Comparison of ENCODE assay signal across 8 mouse cellular contexts in genomic region chr7:73595860-73596259, GRCm38 (mm10). TPM values are rescaled to one million over a fixed set of nuclear protein-coding genes. Genes with fewer than 3 reads are reported as not detected.
DNase-seq lines count a peak whose midpoint lies in the region; ATAC-seq lines count a peak whose summit lies in the region.

No protein-coding gene starts in this region.

- peaks cover 10% of the 10 kb centered on the region; the same call in 1 of the 2 replicates for H3K4me1 ChIP-seq in forebrain, embryonic 11.5 days (replicated peaks; ENCODE audit: control insufficient read depth, insufficient read depth, low read length)
- peaks cover 41% of the 10 kb centered on the region for H3K4me1 ChIP-seq in hindbrain, embryonic 15.5 days (replicated peaks)
- H3K4me1 ChIP-seq in midbrain, embryonic 16.5 days (ENCODE audit: control insufficient read depth, insufficient read depth, low read length): peaks cover 36% of the 10 kb centered on the region

- peak overlapping the region; percentile 87 for H3K27ac ChIP-seq in forebrain, embryonic 11.5 days (ENCODE audit: low read depth, low read length)
- H3K27ac ChIP-seq in hindbrain, embryonic 15.5 days (replicated peaks): peak overlapping the region; percentile 91
- peak overlapping the region; percentile 91 for H3K27ac ChIP-seq in midbrain, embryonic 16.5 days (ENCODE audit: low read length)

- ATAC-seq in forebrain, embryonic 11.5 days (replicated peaks; ENCODE audit: low FRiP score): no peak
- no peak for ATAC-seq in hindbrain, embryonic 15.5 days (ENCODE audit: low FRiP score, low read depth)
- peak; percentile 40; the same call in 1 of the 2 replicates for ATAC-seq in midbrain, embryonic 16.5 days

- H3K36me3 ChIP-seq in forebrain, embryonic 11.5 days (ENCODE audit: control insufficient read depth, insufficient read depth, low read length): no peaks in the 10 kb centered on the region
- no peaks in the 10 kb centered on the region for H3K36me3 ChIP-seq in hindbrain, embryonic 15.5 days
- H3K36me3 ChIP-seq in midbrain, embryonic 16.5 days (ENCODE audit: control insufficient read depth, insufficient read depth, low read length): no peaks in the 10 kb centered on the region

- WGBS in forebrain, embryonic 11.5 days: 42% methylated on average over 9 of the region's 9 CpGs
- WGBS in hindbrain, embryonic 15.5 days: 27% methylated on average over 9 of the region's 9 CpGs
- WGBS in midbrain, embryonic 16.5 days: 30% methylated on average over 9 of the region's 9 CpGs

- H3K27me3 ChIP-seq in forebrain, embryonic 11.5 days (ENCODE audit: control insufficient read depth, insufficient read depth, low read length): no peaks in the 10 kb centered on the region
- H3K27me3 ChIP-seq in hindbrain, embryonic 15.5 days: no peaks in the 10 kb centered on the region
- no peaks in the 10 kb centered on the region for H3K27me3 ChIP-seq in midbrain, embryonic 16.5 days (ENCODE audit: control insufficient read depth, insufficient read depth, low read depth, low read length)

- H3K9me3 ChIP-seq in forebrain, embryonic 11.5 days (ENCODE audit: control insufficient read depth, low read length): no peaks in the 10 kb centered on the region
- no peaks in the 10 kb centered on the region for H3K9me3 ChIP-seq in hindbrain, embryonic 15.5 days
- no peaks in the 10 kb centered on the region for H3K9me3 ChIP-seq in midbrain, embryonic 16.5 days (replicated peaks; ENCODE audit: control insufficient read depth, low read length, poor library complexity, severe bottlenecking)

- no peak overlapping the region for H3K4me2 ChIP-seq in forebrain, embryonic 11.5 days (ENCODE audit: low read depth, low read length, severe bottlenecking)
- H3K4me2 ChIP-seq in hindbrain, embryonic 15.5 days: peak overlapping the region; percentile 74
- peak overlapping the region; percentile 78 for H3K4me2 ChIP-seq in midbrain, embryonic 16.5 days (ENCODE audit: low read length)

- H3K4me3 ChIP-seq in forebrain, embryonic 11.5 days (ENCODE audit: low read depth, low read length): no peak overlapping the region
- H3K4me3 ChIP-seq in hindbrain, embryonic 15.5 days: 0 out of 2 replicates have a peak overlapping the region, but pooled peaks have one; percentile 34
- no peak overlapping the region for H3K4me3 ChIP-seq in midbrain, embryonic 16.5 days (ENCODE audit: low read depth, low read length)

- DNase-seq in gastrocnemius, adult 18-20 months (ENCODE audit: low spot score): peak; percentile 63
- DNase-seq in gastrocnemius, postnatal 4 days (ENCODE audit: low spot score in 2 of 2): no peak
- DNase-seq in NIH3T3 (ENCODE audit: low read depth): peak; percentile 63
- no peak for DNase-seq in forebrain, embryonic 11.5 days (ENCODE audit: low spot score)
- no peak for DNase-seq in layer of hippocampus, postnatal 25 days (ENCODE audit: extremely low spot score in 1 of 2, low spot score in 1 of 2)
- no peak for DNase-seq in right cerebral cortex, postnatal 25 days

- no peak overlapping the region for H3K9ac ChIP-seq in forebrain, embryonic 11.5 days (ENCODE audit: low read length)
- 0 out of 2 replicates have a peak overlapping the region, but pooled peaks have one; percentile 14 for H3K9ac ChIP-seq in hindbrain, embryonic 15.5 days
- peak overlapping the region; percentile 39; the same call in 1 of the 2 replicates for H3K9ac ChIP-seq in midbrain, embryonic 16.5 days (ENCODE audit: low read depth, low read length)

RNA-seq across cellular contexts. Expression of gene Chd2, which starts 54.2 kb away (rescaled TPM):
- 10 to 100 TPM; 29.8 to 39.6 TPM for total RNA-seq in gastrocnemius, adult 18-20 months (2021)
- total RNA-seq in gastrocnemius, postnatal 4 days (2021): 10 to 100 TPM; 54.1 to 72.1 TPM
- polyA plus RNA-seq in forebrain, embryonic 11.5 days (2014; fragmentation: Nextera tagmentation; extraction: Ambion mirVana): 61.0 and 66.1 TPM in 2 replicates
- 34.9 and 37.2 TPM in 2 replicates for polyA plus RNA-seq in hindbrain, embryonic 15.5 days (2015; fragmentation: Nextera tagmentation; extraction: Ambion mirVana)
- 44.8 and 49.0 TPM in 2 replicates for polyA plus RNA-seq in midbrain, embryonic 16.5 days (2015; fragmentation: Nextera tagmentation; extraction: Ambion mirVana)
- total RNA-seq in layer of hippocampus, postnatal 25 days (2021): 10 to 100 TPM; 44.2 to 53.1 TPM

Comparison
In these comparisons a context has a peak if more than half of its experiments do, and no peak if none do; other contexts are left out.
1. DNase-seq: peak in gastrocnemius, adult 18-20 months (single experiment) and NIH3T3 (single experiment); none in gastrocnemius, postnatal 4 days (0 of 2), forebrain, embryonic 11.5 days (single experiment), layer of hippocampus, postnatal 25 days (0 of 2) and right cerebral cortex, postnatal 25 days (single experiment).
2. Peak in every context shown above with its lines, with median percentiles within 50 percentile points of each other: H3K27ac ChIP-seq.